Mouse (Mus musculus): Measurements from ENCODE around the gene Parm1. TPM values are rescaled to one million over a fixed set of nuclear protein-coding genes. Genes with fewer than 3 reads are reported as not detected.

Parm1 gene
- polyA plus RNA-seq (2015; fragmentation: Illumina TruSeq; extraction: RNeasy Lipid Tissue Mini Kit (QIAGEN cat#74804); ENCODE audit: insufficient read depth, low replicate concordance): 22.3 TPM

GRCm38 (mm10) chr5:91517480-91518301 lies at the start of gene Parm1:
Gene Parm1, plus strand, starts transcription at chr5:91517615.

Other genes starting within 250 kb of the Parm1 start
- 1.5 TPM for gene Btc, start 114.6 kb upstream of the Parm1 start, polyA plus RNA-seq (2015; fragmentation: Illumina TruSeq; extraction: RNeasy Lipid Tissue Mini Kit (QIAGEN cat#74804); ENCODE audit: insufficient read depth, low replicate concordance)

Measured in spleen, adult 10 weeks (tissue).